ENCODE assay signal across 8 mouse cellular contexts in genomic region chr7:66966541-66967205, GRCm38 (mm10).
DNase-seq lines count a peak whose midpoint lies in the region; ATAC-seq lines count a peak whose summit lies in the region.

No protein-coding gene starts in this region.

- no peak for ATAC-seq in heart, embryonic 14.5 days (ENCODE audit: insufficient number of reproducible peaks, insufficient read depth, low FRiP score, low read depth)
- ATAC-seq in hindbrain, embryonic 12.5 days (ENCODE audit: low FRiP score), result peak; percentile 51
- peak; percentile 69 for ATAC-seq in midbrain, embryonic 15.5 days (replicated peaks)
- no peak for ATAC-seq in granulocyte monocyte progenitor cell, adult 5-6 weeks (replicated peaks; ENCODE audit: poor library complexity, severe bottlenecking)

- WGBS in heart, embryonic 14.5 days, result 54% methylated on average over 6 of the region's 6 CpGs
- 39% methylated on average over 6 of the region's 6 CpGs for WGBS in hindbrain, embryonic 12.5 days
- WGBS in midbrain, embryonic 15.5 days, result 42% methylated on average over 6 of the region's 6 CpGs

- no peak overlapping the region for H3K9ac ChIP-seq in heart, embryonic 14.5 days (ENCODE audit: low read length)
- no peak overlapping the region for H3K9ac ChIP-seq in hindbrain, embryonic 12.5 days
- H3K9ac ChIP-seq in midbrain, embryonic 15.5 days, result no peak overlapping the region

- no peaks in the 10 kb centered on the region for H3K36me3 ChIP-seq in heart, embryonic 14.5 days (ENCODE audit: control insufficient read depth, insufficient read depth, low read length)
- no peaks in the 10 kb centered on the region for H3K36me3 ChIP-seq in hindbrain, embryonic 12.5 days
- H3K36me3 ChIP-seq in midbrain, embryonic 15.5 days (replicated peaks), result no peaks in the 10 kb centered on the region

- 0 out of 4 replicates have a peak overlapping the region, but pooled peaks have one; percentile 11 to 14 for H3K27ac ChIP-seq in heart, embryonic 14.5 days (replicated peaks in 1 of 2; ENCODE audit: control insufficient read depth in 1 of 2, insufficient read depth in 1 of 2, low read depth in 2 of 2, low read length in 2 of 2)
- peak overlapping the region; percentile 76 for H3K27ac ChIP-seq in hindbrain, embryonic 12.5 days
- H3K27ac ChIP-seq in midbrain, embryonic 15.5 days, result peak overlapping the region; percentile 45

- H3K27me3 ChIP-seq in heart, embryonic 14.5 days (ENCODE audit: control insufficient read depth, insufficient read depth, low read length), result no peaks in the 10 kb centered on the region
- H3K27me3 ChIP-seq in hindbrain, embryonic 12.5 days, result no peaks in the 10 kb centered on the region
- H3K27me3 ChIP-seq in midbrain, embryonic 15.5 days (replicated peaks), result no peaks in the 10 kb centered on the region

- H3K9me3 ChIP-seq in heart, embryonic 14.5 days (ENCODE audit: control insufficient read depth, low read length), result no peaks in the 10 kb centered on the region
- H3K9me3 ChIP-seq in hindbrain, embryonic 12.5 days (replicated peaks), result no peaks in the 10 kb centered on the region
- H3K9me3 ChIP-seq in midbrain, embryonic 15.5 days, result no peaks in the 10 kb centered on the region

- no peak overlapping the region for H3K4me2 ChIP-seq in heart, embryonic 14.5 days (ENCODE audit: low read length)
- no peak overlapping the region for H3K4me2 ChIP-seq in hindbrain, embryonic 12.5 days (replicated peaks)
- no peak overlapping the region for H3K4me2 ChIP-seq in midbrain, embryonic 15.5 days

- H3K4me3 ChIP-seq in heart, embryonic 14.5 days (ENCODE audit: control insufficient read depth in 1 of 2, insufficient read depth in 1 of 2, low read depth in 1 of 2, low read length in 2 of 2), result no peak overlapping the region
- no peak overlapping the region for H3K4me3 ChIP-seq in hindbrain, embryonic 12.5 days
- no peak overlapping the region for H3K4me3 ChIP-seq in midbrain, embryonic 15.5 days

- no peak for DNase-seq in heart, adult 8-10 months (ENCODE audit: low spot score)
- peak; percentile 50 for DNase-seq in embryo, embryonic 11 days
- no peak for DNase-seq in thymus, postnatal 36 days
- DNase-seq in right cerebral cortex, postnatal 4 days, result no peak

- peaks cover 21 to 29% of the 10 kb centered on the region in 2 experiments for H3K4me1 ChIP-seq in heart, embryonic 14.5 days (ENCODE audit: control insufficient read depth in 2 of 2, insufficient read depth in 2 of 2, low read length in 2 of 2)
- peaks cover 22% of the 10 kb centered on the region for H3K4me1 ChIP-seq in hindbrain, embryonic 12.5 days
- H3K4me1 ChIP-seq in midbrain, embryonic 15.5 days, result peaks cover 22% of the 10 kb centered on the region

Comparison
In these comparisons a context has a peak if more than half of its experiments do, and no peak if none do; other contexts are left out.
1. ATAC-seq: peak in hindbrain, embryonic 12.5 days (single experiment) and midbrain, embryonic 15.5 days (single experiment); none in heart, embryonic 14.5 days (single experiment) and granulocyte monocyte progenitor cell, adult 5-6 weeks (single experiment).
2. H3K27ac ChIP-seq: peak in every context shown above with its lines; median percentile 76 in hindbrain, embryonic 12.5 days; 45 in midbrain, embryonic 15.5 days; 12 in heart, embryonic 14.5 days.